Mouse (Mus musculus) adrenal gland, postnatal 4 days (tissue): Measurements from ENCODE around the gene Tmc3. TPM values are rescaled to one million over a fixed set of nuclear protein-coding genes. Genes with fewer than 3 reads are reported as not detected.

Experiments used
- DNase-seq, 2 experiments: peaks; one replicate each; pipeline ENCODE4 v3.0.0; 2021 to 2022; ENCODE audit warnings: low spot score in 2 of 2, mixed read lengths in 2 of 2
- total RNA-seq, 2 experiments: library from RNA; stranded (reverse); gene quantifications; 2 replicates each; pipeline ENCODE4 v1.2.3; 2021

The Tmc3 gene
- total RNA-seq, 2 experiments from 2014 or later, result 1.0 to 1.8 TPM

- no peak for DNase-seq
These were observed 53.3 kb downstream of the Tmc3 start for GRCm38 (mm10) chr7:83637781-83638583.

GRCm38 (mm10) chr7:83639084-83639483 is 54.4 kb downstream of the Tmc3 start:
- no peak for DNase-seq

DNA sequence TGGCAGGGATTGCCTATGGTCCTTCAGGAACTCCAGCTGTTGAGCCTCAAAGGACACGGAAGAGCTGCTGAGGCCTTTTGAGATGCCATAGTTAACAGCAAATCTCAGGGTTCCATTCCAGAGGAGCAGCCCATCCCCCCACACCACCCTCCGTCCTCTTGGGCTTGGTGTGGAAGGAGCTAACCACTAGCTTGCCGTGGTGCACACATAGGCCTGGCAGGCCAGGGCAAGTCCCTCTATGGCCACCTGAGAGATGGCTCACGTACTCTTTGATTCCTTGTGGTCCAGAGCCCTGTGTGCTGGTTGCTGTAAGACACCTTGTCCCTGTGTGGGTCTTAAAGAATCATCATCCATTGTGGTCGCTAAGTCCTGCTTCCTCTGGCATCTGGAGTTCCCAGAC is 55.9 kb downstream of the Tmc3 start:
- DNase-seq, result no peak

DNA sequence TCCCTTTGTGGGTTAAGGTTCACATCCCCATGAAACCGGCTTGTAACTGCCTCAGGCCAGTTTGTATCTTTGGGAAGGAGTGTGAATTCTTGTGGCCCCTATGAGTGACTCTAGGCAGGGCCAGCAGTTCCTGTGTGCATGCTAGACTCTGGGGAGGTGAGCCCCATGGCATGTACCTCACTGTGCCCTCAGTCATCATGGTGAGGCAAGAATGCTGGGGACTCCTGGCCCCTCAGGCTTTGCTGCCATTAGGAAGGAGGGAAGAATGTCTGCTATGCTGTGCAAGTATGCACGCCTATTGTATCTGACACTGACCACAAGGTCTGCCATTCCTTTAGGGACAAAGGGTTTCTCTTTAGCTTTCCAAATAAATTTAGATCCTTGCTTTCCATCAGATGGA is 56.4 kb downstream of the Tmc3 start:
- no peak for DNase-seq

GRCm38 (mm10) chr7:83643581-83643980 is 58.9 kb downstream of the Tmc3 start:
- DNase-seq, result no peak

- DNase-seq, result no peak
These were observed 60.0 kb downstream of the Tmc3 start for GRCm38 (mm10) chr7:83644761-83645160.

- DNase-seq, result no peak
These were observed 60.7 kb downstream of the Tmc3 start for GRCm38 (mm10) chr7:83645476-83645875.

GRCm38 (mm10) chr7:83648807-83649206 is 64.1 kb downstream of the Tmc3 start:
- no peak for DNase-seq

DNA sequence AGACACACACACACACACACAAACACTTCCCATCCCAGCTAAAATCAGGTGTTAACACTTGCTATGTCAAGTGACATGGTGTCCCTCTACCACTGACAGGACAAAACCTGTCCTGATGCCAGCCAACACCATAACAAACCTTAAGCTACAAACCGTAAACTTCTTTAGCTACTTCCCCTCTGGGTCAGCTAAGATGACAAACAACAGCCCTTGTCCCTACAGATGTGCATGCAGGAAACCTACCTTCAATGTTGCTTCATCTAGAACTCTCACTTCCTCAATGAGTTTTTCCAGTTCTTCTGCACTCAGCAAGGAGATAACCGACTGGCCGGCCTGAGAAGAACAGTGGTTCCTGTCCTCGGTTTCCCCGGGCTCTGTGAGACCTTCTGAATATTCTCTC is 65.9 kb downstream of the Tmc3 start:
- DNase-seq, result no peak

DNA sequence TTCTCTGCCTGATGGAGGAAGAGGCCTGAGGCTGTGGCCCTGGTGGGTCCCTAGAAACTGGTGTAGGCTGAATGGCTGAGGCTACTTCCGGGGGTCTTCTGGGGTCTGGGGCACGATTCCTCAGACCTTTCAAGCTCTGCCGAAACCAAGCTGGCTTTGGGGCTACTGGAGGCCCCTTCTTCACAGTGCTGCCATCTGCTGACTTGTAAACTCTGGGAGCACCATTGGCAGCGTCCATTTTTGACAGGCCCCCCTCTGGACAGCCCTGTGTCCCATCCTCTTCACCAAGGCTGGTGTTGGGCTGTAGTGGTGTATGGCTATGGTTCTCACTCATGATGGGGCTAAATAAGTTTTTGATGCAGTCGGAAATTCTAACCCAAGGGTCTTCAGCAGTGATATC is 67.8 kb downstream of the Tmc3 start:
- DNase-seq, result no peak

- no peak for DNase-seq
These were observed 68.9 kb downstream of the Tmc3 start for GRCm38 (mm10) chr7:83653605-83654051.

DNA sequence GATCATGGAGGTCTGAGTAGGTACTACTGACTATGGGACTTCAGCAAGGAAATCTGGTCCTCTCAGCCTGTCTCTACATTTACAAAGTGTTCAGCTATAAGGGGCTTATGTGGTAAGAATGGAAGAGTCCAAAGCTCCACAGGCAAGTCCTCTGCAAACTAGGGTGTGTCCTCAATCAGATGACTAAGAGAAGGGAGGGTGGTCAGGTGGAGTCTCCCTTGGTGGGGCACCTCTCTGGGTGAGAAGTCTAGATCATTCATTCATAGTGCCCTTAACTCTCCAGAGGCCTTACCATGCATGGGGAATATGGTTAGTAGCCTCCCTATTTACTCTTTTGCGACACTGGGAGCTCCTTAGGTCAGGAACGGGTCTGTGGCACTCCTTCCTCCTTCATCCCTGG is 69.5 kb downstream of the Tmc3 start:
- DNase-seq, result no peak

GRCm38 (mm10) chr7:83654938-83655630 is 70.4 kb downstream of the Tmc3 start:
- no peak for DNase-seq

DNA sequence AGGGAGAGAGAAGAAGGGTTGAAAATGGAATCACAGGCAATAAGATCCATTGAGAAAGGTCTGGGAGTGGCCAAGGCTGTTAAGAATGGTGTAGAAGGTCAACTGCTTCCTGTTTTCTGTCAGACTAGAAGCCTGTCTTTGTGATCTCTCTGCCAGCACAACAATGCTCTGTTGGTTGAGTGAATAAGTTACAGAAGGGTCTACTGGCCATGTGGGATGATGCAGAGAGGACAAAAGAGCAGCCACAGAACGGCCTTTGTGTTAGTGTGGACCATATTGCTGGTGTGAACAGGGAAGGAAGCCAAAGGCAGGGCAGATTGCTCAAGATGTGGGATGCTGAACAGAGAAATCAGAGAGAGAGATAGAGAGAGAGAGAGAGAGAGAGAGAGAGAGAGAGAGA is 74.0 kb downstream of the Tmc3 start:
- no peak for DNase-seq

DNA sequence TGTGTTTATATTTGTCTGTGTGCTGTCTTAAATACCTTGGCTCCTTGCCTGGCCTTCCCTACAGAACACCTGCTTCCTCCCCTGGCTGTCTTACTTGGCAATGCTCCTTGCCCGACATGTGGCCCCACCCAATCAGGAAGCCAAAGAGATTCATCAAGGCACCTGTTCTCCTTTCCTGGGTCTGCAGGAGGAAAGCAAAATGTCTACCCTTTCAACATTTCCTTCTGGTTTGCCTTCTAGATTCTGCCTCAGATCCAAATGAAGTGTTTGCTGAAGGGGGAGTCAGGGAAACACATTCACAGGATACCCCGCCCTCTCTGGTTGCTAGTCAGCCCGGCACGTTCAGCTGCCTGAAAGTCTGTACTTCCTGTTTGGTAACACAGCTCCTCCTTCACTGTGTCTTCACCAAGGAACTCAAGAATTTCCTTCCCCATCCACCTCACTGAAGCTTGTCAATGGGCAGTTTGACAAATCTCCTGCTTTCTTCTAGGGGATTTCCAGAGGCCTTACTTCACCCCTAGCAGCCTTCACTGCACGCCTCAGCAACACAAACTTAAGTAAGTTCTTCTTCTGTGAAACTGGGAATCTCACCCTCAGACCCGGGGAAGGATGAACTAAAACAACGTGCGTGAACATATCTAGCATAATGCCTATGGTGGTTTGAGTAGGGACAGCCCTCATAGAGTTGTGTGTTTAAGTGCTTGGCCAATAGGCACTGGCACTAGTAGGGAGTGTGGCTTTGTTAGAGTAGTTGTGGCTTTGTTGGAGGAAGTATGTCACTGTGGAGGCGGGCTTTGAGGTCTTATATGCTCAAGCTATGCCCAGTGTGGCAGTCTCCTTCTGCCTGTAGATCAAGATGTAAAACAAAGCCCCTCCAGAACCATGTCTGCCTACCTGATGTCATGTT is 74.7 kb downstream of the Tmc3 start:
- DNase-seq, result no peak

DNA sequence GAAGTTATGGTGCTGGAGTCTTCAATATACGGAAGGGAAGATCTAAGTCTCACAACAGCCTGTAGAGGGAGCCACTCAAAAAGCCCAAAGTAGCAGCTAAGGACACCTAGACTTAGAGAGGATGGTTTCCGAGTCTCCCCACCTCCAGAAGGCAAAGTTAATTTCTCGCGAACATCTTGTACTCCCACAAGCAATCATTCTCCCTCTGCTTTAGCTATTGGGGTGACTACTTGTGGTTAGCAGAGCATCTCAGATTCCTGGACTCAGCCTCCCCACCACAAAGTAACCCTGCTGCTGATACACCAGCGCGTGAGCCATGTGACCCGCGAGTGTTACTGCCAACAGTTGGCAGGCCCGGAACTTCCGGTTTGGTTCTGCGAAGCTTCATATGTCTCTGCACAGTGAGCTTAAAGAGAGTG is 75.6 kb downstream of the Tmc3 start:
- no peak for DNase-seq

DNA sequence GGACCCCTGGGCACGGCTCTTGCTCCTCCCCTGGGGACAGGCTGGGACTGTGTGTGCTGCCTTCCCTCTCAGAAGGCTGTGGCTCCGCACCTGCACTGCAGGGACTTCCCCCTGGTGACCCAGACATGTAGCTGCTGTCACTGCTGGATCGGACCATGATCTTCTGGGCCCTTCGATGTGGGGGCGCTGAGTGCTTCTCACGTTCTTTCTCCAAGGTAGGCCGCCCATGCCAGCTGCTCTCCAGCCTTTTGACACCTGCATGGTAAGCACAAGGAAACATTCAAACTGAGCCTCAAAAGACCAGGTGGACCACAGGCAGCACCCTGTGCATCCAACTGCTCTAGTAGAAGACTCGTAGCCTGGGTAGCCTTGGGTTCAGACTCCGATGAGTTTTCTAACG is 76.3 kb downstream of the Tmc3 start:
- DNase-seq, result no peak

- DNase-seq, result no peak
These were observed 77.0 kb downstream of the Tmc3 start for GRCm38 (mm10) chr7:83661763-83662162.

GRCm38 (mm10) chr7:83662711-83663375 is 78.1 kb downstream of the Tmc3 start:
- no peak for DNase-seq

DNA sequence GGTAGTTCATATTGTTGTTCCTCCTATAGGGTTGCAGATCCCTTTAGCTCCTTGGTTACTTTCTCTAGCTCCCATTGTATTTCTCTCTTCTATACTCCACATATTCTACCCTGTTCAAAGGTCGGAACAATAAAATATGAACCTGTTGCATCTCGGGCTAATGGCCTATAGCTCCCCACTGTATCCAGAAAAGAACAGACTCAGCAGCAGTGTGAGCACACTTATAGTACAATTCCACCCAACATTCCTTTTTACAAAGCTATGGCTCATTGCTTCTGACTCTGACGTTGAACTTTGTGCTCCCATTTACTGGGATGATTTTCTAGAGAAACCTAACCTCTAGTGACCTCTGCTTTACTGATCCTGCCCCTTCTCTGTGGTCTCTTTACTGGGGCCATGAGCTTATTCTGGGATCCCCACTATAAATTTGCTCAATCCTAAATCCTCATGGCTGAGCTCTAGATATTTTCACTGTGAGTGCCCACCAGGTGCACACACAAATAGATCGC is 81.4 kb downstream of the Tmc3 start:
- no peak for DNase-seq
